Mouse (Mus musculus) retina, embryonic 14.5 days (tissue): ENCODE data around the gene Pde9a.
"Not testable (repeated sequence)": the region's sequence is repeated elsewhere in the genome, so short reads cannot be mapped to it uniquely, and the experiment has no call there.

ENCODE experiments used
- DNase-seq: peaks from one replicate; pipeline ENCODE4 v3.0.0-alpha.2; 2015; ENCODE audit warnings: low spot score

Gene Pde9a

DNA sequence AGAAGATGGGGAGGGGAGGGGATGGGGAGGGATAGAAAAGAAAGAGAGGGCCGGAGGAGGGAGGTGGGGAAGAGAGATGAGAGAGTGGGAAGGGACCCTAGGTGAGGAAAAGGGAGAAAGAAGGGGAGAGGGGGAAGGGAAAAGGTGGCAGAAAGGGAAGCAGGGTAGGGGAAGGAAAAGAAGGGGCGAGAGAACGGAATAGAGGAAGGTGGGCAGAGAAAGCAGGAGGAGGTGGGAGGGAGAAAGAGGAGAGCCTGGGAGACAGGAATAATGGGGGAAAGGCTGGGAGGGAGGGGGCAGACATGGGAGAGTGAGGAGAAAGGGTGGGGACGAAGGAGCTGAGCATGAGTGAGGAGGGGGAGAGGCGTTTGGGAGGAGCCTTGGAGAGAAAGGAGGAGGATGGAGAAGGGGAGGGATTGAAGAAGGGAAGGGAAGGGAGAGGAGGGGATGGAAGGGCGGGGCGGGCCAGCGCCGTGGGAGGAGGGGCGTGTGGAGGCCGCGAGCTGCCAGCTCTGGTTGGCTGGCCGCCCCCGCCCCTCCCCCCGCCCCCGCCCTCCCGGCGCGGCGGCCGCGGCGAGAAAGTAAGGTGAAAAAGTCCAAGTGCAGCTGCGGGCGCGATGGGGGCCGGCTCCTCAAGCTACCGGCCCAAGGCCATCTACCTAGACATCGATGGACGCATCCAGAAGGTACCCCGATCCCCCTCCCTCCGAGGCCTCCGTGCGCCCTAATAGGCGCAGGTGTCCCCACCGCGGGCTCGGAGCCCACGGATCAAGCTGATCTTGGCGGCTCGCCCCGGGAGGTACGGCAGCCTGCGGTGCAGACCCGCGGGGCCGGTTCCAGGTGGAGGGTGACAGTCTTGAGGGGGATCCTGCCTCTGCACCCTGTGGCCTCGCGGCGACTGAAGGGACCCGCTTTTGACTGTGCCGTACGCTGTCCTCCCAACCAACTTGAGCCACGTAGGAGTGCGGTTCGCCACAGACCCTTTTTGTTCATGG lies at the start of gene Pde9a:
Gene Pde9a (plus strand): TSS at position 540 of the 995 bp plus-strand sequence.
- peak; percentile 84 for DNase-seq

DNA sequence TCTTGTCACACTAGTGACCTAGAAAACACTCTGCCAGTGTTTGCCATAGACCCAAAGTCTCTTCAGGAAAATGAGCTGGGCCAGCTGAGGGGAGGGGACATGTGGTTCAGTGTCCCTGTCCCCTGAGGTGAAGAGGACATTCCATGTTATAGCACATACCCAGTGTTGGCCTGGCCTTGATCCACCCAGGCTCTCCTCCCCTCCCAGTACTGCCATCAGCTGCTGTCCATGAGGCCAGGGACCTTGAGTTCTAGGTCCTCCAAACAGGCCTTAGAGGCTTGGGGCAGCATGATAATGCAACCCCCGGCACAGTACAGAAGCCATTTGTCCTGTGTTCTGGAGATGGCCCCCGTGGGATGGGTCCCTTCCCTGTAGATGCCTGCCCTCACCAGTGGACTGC lies 46.2 kb upstream of the Pde9a start:
- DNase-seq: no peak

DNA sequence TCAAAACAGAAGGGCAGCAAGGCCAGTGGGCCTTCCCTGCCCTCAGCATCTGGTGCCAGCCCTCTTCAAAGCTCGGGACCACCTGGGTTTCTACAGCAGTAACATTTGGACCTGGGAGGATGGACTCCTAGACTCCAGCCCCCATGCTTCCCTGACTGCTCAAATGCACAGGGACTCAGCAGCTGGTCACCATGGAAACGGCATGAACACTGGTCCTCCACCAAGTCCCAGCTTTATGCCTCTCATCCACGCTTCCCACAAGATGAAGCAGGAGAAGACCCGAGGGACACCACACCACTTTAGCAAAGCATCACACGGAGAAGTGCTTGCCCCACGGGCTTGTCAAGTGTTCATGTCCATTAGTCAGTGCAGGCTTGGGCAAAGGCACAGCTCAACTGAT lies 43.8 kb upstream of the Pde9a start:
- DNase-seq: peak; percentile 29

DNA sequence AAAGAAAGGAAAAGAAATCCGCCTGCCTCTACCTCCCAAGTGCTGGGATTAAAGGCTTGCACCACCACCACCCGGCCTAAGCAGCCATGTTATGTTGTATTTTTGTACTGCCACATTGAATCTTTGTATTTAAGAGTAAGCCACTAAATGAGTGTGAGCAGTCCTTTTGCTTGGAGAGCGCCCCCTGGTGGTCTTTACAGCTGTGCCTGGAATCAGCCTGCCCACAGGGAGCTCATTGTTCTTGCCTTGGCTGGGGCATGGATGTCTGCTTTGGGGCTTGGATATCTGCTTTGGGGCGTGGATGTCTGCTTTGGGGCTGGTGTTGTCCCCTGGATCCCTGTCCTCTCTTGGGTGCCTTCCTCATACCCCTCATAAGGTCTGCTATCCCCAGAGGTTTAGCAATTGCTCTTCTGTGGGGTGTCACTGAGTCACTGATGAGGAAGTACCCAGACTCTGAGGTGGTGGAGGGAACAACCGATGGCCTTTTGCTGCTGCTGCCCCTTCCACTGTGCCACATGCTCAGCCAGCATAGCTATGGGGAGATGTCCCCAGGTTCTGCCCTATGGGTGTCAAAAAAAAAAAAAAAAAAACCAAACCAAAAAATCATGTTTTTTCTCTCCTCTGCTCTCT lies 41.7 kb upstream of the Pde9a start:
- peak; percentile 80 for DNase-seq

DNA sequence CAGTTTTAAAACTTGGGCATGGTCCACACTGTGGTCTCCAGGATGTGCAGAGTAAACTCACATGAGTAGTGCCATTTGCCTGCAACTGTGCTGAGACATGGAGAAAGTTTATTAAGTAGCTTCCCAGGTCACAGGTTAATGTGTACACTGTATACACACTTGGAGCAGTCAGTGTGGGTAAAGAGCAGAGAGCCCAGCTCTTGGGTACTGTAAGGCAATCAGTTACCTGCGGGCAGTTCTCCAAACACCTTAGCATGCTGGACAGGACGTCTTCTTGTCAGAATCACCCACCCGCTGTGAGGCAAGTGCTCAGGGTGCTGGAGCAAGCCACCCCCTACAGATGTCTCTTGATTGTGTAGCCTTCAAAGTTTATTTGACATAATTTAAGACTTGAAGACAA lies 41.2 kb upstream of the Pde9a start:
- DNase-seq: no peak

DNA sequence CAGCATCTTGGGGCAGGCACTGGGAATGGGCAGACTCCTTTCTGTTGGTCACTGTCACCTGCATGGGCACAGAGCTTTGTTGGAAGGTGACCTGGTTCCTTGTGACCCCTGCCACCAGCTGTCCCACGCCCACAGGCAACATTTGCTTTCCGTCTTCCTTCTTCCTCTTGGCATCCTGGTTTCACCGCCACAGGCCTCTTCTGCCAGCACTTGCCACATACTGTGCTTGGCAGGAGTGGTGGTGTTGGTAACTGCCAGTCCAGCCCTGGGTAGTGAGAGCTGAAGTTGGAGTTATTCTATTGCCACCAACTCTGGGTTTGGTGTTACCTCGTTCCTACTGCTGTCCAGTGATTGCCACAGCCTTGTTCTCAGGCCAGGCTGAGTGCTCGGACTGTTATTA lies 37.9 kb upstream of the Pde9a start:
- DNase-seq: no peak

DNA sequence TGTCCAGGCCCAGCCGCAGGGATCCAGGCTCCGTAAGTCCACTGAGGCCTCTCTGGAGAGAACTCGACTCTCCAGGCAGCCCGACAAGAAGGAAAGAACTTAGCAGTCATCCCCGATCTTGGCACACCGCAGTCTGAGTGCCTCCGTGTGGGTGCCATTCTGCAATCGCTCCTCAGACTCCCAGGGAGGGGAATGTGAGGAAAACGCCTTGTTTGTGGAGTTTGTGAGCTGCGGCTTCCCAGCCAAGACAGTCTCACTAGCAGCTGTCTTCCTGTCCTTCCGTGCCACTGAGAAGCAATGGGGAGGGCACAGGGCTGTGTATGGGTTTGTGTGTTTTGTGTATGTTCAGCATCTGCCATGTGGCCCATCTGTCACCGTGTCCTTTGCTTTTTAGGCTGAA lies 36.6 kb upstream of the Pde9a start:
- no peak for DNase-seq

DNA sequence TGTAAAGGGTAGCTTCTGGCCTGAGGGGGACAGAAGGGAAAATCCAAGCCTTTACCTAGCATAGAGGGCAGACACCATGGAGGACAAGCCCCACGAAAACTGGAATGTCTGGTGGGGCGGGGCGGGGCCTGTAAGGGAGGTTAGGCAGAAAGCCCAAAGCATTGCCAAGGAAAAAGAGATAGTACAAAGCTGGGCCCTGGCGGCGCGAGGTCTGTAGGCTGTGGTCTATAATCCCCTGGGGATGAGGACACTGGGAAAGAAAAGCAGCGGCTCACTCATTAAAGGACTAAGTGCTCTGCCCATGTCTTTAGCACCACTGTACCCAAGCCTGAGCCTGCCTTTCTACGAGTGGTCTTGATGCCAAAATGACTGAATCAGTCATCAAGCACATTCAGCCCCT lies 34.0 kb upstream of the Pde9a start:
- no peak for DNase-seq

DNA sequence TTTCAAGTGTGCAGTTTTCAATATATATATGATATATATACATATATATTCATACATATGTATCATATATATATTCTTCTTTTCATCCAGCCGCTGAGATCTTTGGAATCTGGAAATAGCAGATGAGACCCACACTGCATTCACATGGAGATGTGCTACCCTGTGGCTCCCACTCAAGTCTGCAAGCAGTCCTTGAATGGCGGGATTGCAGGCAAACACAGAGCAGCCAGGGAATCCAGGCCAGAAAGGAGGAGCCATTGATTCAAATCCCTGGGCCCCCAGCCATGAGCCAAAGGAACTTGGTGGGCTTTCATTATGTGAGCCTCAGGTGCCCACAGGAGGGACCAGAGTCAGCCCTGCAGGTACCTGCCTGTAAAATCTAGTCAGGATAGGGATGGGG lies 32.8 kb upstream of the Pde9a start:
- DNase-seq: no peak

DNA sequence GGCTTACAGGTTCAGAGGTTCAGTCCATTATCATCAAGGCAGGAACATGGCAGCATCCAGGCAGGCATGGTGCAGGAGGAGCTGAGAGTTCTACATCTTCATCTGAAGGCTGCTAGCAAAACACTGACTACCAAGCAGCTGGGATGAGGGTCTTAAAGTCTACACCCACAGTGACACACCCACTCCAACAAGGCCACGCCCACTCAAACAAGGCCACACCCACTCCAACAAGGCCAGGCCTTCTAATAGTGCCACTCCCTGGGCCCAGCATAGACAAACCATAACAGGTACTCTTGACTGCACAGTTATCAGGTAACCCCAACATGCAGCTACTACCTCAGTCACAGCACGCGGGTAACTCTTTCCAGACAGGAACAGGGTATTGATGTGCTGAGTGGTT lies 31.3 kb upstream of the Pde9a start:
- DNase-seq: not testable (repeated sequence)

DNA sequence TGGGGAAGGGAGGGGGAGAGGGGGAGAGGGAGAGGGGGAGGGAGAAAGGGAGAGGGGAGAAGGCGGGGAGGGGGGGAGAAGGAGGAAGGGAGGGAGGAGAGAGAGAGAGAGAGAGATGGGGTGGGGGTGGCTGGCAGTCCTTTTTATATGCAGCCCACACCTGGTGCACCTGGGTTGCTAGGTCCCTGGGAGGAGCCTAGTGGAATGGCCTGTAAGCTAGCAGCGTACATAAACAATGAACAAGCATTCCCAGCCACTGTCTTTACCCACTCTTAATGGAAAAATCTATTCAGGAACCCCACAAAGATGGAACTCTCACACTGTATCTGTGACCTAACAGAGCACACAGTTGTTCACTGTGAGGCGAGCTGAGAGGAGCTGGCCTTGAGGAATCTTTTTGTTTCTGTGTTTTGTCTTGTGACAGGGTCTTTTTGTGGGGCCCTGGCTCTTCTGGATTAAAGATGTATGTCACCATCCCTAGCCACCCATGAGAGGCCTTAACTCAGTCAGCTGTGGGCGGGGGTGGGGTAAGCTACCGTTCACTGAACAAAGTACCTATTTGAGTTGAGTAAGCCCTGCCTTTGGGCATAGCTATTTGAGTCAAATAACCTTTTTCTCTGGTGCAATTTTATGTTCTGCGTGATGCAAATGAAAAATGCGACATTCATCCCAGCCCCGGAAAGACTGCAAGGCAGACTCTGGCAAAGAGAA lies 30.1 kb upstream of the Pde9a start:
- DNase-seq: no peak

DNA sequence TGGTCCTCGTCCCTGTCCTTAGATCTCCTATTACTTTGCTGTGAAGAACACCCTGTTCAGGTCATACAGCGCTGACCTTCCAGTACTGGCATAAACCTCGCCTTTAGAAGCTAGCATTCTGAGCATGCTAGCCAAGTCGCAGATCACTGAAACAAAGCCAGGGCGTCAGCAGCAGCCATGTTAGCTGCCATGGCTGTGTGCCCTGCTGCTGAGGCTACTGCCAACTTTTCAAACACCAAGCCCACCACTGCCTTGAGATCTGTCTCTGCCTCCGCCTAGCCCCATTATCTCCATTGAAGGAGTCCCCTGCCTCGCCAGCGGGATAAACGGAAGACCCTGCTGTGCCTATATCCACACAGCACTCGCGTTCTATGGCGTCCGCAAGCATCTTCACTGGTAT lies 25.4 kb upstream of the Pde9a start:
- DNase-seq: no peak

DNA sequence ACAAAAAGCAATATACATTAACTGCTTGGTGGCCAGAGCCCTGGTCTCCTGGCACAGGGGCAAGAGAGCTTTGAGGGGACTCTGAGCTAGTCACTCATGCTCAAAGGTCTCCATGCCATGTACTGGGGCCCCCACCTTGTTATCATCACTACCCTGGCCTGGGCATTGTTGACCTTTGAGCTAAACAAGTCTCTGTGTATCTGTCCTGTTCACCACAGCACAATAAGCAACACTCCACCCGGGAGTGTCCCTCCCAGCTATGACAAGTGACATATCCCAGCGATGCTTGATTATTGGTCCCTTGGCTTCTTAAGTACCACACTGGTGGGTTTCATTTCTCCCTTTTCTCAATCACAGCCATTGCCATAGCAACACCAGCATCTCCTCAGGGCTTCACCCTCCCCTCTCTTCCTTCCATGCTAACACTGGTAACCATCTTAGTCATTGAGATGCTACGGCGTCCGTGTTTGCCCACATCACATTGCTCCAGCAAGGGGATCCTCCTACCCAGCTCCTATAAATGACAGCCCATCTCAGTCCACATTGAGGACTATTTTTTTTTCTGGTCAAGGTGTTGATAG lies 20.3 kb upstream of the Pde9a start:
- DNase-seq: no peak

DNA sequence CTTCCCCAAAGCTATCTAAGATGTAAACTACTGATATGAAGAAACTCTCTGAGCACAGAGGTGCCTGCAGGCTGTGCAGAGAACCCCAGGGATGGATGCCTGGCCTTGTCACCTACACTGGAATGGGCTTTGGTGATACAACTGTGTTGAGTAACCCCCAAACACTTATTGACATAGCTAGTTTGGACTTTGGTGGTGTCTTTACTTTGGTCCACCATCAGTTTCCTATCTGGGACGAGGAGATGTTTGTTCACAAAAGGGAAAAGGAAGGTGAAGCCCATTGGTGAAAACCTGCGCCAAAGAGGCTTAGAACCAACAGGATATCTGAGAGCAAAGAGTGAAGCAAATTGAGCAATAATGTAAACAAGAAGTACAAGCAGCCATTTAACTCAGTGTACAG lies 15.8 kb upstream of the Pde9a start:
- DNase-seq: no peak

DNA sequence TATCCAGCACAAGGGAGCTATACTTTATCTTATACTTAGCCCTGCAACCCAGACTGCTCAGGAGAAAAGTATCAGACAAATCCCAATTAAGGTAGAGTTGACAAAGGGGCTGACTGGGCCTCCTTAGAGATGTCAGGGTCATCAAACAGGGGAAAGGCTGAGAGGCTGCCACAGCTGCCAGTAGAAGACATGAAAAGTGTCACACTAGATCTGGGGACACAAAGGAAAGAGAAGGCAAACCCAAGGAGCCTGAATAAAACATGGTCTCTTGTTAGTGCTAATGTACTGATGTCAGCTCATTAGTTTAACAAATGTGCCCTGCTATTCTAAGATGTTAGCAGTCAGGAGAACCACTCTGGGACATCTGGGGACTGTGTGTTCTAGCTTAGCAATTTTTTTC lies 15.1 kb upstream of the Pde9a start:
- peak; percentile 43 for DNase-seq

DNA sequence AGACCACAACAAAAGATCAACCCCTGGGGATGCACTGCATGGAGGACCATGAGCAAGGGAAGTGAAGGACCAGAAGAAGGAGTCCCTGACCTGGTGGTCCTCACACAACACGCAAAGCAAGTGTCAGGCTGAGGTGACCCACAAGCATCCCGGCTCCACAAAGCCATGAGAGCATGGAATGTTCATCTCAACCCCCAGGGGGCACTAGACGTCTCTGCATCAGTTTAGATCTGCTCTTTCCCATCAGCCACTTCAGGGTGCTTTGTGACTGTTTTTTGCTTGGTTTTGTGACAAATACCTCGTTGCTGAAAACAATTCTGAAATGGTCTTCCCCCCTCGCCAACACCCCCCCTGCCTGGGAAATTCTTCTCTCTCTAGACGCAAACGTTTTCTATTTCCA lies 8.0 kb upstream of the Pde9a start:
- DNase-seq: peak; percentile 93

DNA sequence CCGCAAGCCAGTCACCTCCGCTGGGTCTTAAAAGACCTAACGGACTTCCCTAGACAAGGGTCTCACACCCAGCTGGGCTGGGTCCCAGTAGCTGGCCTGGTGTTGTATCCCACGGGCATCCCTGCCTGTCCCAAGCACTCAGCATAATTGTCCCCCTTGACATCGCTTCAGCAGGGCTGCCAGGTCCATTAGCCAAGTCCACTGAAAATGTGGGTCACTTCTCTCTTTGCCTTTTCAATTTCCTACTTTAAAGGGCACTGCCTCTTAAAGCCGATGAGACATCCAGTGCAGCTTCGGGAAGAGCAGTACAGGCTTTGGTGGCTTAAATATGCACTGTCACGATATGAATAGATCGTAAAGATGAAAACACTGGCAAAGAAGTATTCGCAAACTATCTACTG lies 7.6 kb upstream of the Pde9a start:
- peak; percentile 82 for DNase-seq

DNA sequence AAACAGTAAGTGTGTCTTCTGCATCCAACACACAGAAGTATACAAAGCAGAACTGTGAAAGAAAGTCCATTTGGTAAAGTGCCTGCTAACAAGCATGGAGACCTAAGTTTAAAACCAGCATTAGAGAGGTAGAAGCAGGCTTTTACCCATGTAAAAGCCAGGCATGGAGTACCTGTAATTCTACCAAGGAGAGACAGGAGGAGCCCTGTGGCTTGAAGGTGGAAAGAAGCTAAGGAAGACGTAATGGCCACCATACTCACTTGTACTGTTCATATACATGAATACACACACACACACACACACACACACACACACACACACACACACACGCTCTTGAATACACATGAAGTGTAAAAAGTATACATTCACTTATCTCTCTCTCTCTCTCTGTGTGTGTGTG lies 6.9 kb upstream of the Pde9a start:
- peak; percentile 36 for DNase-seq

DNA sequence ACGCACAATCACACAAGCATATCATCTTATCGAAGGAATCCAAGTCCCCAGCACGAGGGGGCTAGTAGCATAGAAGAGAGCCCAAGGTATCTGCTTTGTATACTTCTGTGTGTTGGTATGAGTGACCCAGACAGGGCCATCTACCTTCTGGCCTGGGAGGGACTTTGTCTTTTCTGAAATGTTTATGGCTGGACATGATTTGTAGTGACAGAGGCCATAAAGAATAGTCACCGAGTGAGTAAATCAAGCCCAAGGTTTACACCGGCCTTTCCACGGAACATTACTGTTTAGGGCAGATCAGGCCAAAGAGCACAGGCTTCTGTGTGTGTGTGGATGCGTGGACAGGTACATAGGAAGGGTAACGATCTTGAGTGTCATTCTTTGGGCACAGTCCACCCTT lies 6.1 kb upstream of the Pde9a start:
- DNase-seq: no peak

DNA sequence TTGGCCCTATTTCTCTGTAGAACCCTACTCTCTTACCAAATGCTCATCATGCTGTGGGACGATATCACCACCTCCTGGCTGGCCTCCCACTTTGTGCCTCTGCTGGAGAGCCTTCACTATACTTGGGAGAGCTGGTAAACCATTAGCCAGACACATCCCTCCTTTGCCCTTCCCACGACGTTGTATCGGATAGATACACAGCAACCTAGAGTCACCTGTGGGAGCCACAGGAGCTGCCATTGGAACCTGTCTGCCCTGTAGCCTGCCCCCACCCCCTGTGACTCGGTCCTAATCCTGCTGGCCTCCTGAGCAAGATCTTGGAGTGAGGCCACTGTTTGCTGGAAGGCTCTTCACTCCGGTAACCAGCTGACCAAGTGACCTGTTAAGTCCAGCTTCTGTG lies 2.7 kb upstream of the Pde9a start:
- DNase-seq: no peak

DNA sequence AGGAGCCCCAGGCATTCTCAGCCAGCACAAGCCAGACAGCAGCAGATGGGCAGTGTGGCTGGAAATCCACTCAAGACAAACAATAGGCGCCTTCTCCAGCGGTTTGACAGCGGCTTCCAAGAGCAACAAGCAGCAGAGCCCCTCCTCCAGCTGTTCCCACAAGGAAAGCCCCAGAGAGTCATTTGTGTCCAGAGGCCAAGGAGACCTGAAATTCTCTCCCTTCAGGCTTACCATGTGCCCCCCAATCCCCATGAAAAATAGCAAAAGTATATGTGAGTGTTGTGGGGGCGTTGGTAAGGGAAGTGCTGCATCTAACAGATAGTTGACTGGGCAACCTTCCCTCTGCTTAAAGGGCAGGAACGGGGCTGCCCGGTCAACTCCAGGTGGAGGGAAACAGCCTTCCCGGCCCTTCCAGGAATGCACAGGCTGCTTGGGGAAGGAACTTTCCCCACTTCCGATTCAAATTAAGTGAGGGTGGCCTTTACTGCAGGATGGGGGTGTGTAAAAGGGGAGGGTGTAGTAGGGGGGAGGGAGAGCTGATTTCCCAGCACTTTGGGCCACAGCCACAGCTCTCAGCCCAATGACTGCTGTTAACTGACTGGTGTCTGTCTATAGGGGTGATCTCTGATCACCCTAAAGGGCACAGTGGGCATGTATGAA lies 912 bp upstream of the Pde9a start:
- DNase-seq: peak; percentile 53

DNA sequence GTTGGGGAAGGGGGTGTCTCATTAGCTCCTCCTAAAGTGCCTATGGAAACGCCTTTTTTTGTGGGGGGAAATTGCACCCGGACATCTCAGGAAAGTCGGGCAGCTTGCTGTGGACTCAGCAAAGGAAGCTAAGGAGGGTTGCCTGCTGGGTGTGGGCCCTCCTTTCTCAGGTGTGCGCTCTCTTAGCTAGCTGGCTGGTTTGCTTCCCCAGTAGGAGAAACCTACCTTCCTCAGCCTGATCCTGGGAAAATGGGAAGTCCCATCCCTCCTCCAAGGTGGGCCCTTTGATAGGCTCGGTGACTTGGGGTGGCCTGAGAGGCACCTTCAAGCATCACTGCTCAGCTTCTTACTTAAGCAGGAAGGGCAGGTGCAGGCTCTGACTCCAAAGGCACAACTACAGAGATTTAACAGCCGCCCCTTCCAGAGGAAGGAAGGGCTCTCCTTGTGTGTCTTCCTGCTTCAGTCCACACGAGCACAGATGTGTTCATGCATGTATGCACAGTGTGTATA lies 811 bp downstream of the Pde9a start:
- no peak for DNase-seq
